Mouse (Mus musculus) layer of hippocampus, postnatal 36 days (tissue): Measurements from ENCODE around the gene Abca1. TPM values are rescaled to one million over a fixed set of nuclear protein-coding genes. Genes with fewer than 3 reads are reported as not detected.

ENCODE experiments used
- DNase-seq, 2 experiments: peaks; one replicate each; pipeline ENCODE4 v3.0.0; 2022
- total RNA-seq, 2 experiments: library from RNA; stranded (reverse); gene quantifications; 2 replicates each; pipeline ENCODE4 v1.2.3; 2021

The Abca1 gene
- total RNA-seq, 2 experiments from 2014 or later = 21.3 to 21.4 TPM

GRCm38 (mm10) chr4:53121084-53121483 lies 38.6 kb downstream of the Abca1 start:
- DNase-seq = no peak

- DNase-seq = no peak
These were observed 39.5 kb downstream of the Abca1 start for GRCm38 (mm10) chr4:53120038-53120685.

GRCm38 (mm10) chr4:53118643-53119042 lies 41.1 kb downstream of the Abca1 start:
- no peak for DNase-seq

- no peak for DNase-seq
These were observed 42.1 kb downstream of the Abca1 start for GRCm38 (mm10) chr4:53117610-53118009.

GRCm38 (mm10) chr4:53117076-53117475 lies 42.6 kb downstream of the Abca1 start:
- DNase-seq = no peak

- peak in 1 of 2 experiments; percentile 19 for DNase-seq
These were observed 43.8 kb downstream of the Abca1 start for GRCm38 (mm10) chr4:53115866-53116265.

GRCm38 (mm10) chr4:53115410-53115809 lies 44.3 kb downstream of the Abca1 start:
- no peak for DNase-seq

GRCm38 (mm10) chr4:53111919-53112355 lies 47.8 kb downstream of the Abca1 start:
- no peak for DNase-seq

- DNase-seq = no peak
These were observed 49.3 kb downstream of the Abca1 start for GRCm38 (mm10) chr4:53110356-53110755.

- DNase-seq = no peak
These were observed 50.2 kb downstream of the Abca1 start for GRCm38 (mm10) chr4:53109381-53109928.

- no peak for DNase-seq
These were observed 51.5 kb downstream of the Abca1 start for GRCm38 (mm10) chr4:53108194-53108593.

- DNase-seq = no peak
These were observed 53.0 kb downstream of the Abca1 start for GRCm38 (mm10) chr4:53106732-53107131.

- no peak for DNase-seq
These were observed 53.6 kb downstream of the Abca1 start for GRCm38 (mm10) chr4:53106071-53106470.

- DNase-seq = no peak
These were observed 55.1 kb downstream of the Abca1 start for GRCm38 (mm10) chr4:53104634-53105033.

GRCm38 (mm10) chr4:53102529-53102928 lies 57.2 kb downstream of the Abca1 start:
- DNase-seq = no peak

GRCm38 (mm10) chr4:53101306-53101705 lies 58.4 kb downstream of the Abca1 start:
- DNase-seq = no peak

GRCm38 (mm10) chr4:53100492-53100891 lies 59.2 kb downstream of the Abca1 start:
- DNase-seq = no peak

- no peak for DNase-seq
These were observed 64.8 kb downstream of the Abca1 start for GRCm38 (mm10) chr4:53094850-53095249.

GRCm38 (mm10) chr4:53094331-53094730 lies 65.4 kb downstream of the Abca1 start:
- DNase-seq = no peak

GRCm38 (mm10) chr4:53093615-53094014 lies 66.1 kb downstream of the Abca1 start:
- DNase-seq = no peak

- no peak for DNase-seq
These were observed 70.1 kb downstream of the Abca1 start for GRCm38 (mm10) chr4:53089641-53090040.

GRCm38 (mm10) chr4:53088999-53089398 lies 70.7 kb downstream of the Abca1 start:
- DNase-seq = no peak

GRCm38 (mm10) chr4:53086636-53087035 lies 73.1 kb downstream of the Abca1 start:
- DNase-seq = no peak

- DNase-seq = no peak
These were observed 74.1 kb downstream of the Abca1 start for GRCm38 (mm10) chr4:53085634-53086033.
